Mouse (Mus musculus) fibroblast of lung, adult 2 months (primary cell): ENCODE results near the gene S1pr5.
"Not testable (repeated sequence)": the region's sequence is repeated elsewhere in the genome, so short reads cannot be mapped to it uniquely, and the experiment has no call there.

Source experiments
- DNase-seq: peaks from one replicate; pipeline ENCODE4 v3.0.0-alpha.2; 2011; ENCODE audit warnings: low read depth

The S1pr5 gene

GRCm38 (mm10) chr9:21248326-21248725 is at the start of gene S1pr5:
Gene S1pr5 (minus strand): TSS chr9:21248443.
- no peak for DNase-seq

DNA sequence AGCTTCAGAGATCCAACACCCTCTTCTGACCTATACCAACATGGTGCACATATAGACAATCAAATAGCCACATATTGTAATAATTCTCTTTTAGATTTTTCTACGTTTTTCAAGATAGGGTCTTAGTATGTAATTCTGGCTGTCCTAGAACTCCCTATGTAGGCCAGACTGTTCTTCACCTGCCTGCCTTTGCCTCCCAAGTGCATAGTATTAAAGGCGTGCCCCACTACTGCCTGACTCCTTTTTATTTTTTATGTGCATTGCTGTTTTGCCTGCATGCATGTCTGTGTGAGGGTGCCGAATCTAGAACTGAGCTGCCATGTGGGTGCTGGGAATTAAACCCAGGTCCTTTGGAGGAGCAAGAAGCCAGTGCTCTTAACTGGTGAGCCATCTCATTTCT is 44.0 kb upstream of the S1pr5 start:
- no peak for DNase-seq

DNA sequence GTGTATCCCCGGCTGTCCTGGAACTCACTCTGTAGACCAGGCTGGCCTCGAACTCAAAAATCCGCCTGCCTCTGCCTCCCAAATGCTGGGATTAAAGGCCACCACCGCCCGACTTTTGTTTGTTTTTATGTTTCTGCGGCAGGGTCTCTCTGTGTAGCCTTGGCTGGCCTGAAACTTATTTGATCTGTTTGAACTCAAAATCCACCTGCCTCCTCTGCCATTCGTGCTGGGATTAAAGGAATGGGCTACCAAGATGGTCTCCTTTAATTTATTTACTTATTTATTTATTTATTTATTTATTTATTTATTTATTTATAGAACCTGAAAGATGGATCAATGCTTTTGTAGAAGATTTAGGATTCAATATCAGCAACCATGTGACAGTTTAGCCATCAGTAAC is 43.6 kb upstream of the S1pr5 start:
- not testable (repeated sequence) for DNase-seq

- DNase-seq: peak; percentile 100
These were observed 43.0 kb upstream of the S1pr5 start, which contains the start of gene Cdkn2d for GRCm38 (mm10) chr9:21291022-21291787. Gene Cdkn2d (minus strand): TSS chr9:21291407.

DNA sequence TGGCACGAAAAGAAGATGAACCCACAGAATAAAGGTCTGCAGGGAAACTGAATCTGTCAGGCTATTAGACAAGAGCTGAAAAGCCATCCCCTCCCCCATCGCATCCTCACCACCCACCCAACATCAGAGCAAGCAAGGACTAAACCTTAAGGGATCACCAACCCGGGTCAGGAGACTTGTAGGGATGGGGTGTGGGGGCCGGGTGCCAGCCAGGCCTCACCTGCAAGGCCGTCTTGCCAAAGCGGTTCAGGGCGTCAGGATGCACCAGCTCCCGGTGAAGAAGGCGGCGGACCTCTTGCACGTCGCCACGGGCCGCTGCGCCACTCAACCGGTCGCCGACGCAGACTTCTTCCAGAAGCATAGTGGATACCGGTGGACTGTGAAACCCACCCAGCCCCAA is 42.3 kb upstream of the S1pr5 start:
- DNase-seq: no peak

- no peak for DNase-seq
These were observed 41.1 kb upstream of the S1pr5 start for GRCm38 (mm10) chr9:21289337-21289671.

DNA sequence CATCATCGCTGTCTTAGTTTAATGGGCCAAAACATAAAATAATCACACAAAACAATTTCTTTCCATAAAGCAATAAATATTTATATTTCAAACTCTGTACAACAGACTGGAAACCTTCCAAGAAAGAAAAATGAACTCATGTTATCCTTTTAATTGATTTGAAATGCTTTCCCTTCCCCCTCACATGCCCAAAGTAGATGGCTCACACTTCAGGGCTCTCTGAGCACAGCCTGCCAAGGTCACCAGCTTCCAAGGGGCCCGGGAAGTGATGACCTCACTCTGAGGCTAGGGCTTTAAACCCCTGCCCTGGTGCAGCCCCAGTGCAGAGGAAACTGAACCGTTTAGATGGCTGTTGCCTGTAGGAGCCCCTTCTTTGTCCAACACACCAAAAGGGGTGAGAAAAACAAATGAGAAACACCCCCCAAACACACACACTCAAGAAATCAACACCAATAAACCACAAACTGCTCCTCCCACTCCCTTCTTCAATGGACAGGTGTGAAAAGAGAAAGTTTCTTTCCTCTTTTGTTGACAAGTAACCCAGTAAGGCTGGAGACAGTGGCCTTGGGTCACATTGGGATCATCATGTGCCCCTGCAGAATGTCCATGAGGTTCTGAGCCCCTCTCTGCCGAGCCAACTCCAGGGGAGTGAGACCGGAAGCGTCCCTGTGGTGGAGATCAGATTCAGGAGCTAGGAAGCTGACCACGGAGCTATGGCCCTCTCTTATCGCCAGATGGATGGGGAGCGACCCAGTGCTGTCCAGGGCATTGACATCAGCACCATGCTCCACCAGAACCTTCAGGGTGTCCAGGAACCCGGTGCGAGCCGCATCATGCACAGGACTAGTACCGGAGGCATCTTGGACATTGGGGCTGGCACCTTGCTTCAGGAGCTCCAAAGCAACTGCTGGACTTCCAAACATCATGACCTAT is 40.4 kb upstream of the S1pr5 start:
- no peak for DNase-seq

DNA sequence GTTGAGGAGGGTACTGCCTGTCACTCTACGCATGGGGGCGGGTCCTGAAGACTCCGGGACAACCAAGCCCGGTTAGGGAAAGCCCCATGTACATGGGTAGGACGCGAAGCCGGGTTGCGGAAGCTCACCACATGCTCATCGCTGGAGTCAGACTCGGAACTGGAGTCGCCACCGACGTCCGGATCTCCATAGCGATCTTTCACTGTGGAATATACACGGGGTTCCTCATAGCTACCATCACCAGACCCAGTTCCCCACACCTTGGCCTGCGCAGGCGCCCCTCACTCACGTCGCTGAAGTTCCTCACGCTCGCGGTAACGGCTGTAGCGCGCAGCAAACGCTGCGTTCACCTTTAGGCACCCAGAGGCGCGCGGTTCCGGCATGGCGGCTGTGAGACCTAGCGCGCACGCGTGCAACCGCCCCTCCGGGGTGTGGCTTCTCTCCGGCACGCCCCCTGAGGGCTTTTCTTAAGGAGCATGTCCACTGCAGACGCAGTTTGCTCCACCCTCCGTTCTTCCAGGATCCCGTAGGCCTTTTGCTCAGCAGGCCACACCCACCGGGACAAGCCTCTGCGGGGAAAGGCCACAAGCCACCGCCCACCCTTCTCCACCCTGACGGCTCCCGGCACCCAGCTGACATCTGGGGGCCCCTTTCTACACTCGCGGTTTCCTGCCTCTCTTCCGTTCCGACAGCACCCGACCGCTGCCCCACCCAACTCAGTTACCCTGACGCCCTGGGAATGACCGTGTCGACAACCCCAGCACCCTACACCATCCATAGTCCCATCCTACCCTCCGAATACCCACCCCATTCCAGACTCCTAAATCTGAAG is 39.5 kb upstream of the S1pr5 start, which contains the start of gene Kri1:
Gene Kri1 (minus strand): TSS at position 399 of the 832 bp plus-strand sequence.
- DNase-seq: peak; percentile 95

- no peak for DNase-seq
These were observed 38.5 kb upstream of the S1pr5 start for GRCm38 (mm10) chr9:21286753-21287152.

DNA sequence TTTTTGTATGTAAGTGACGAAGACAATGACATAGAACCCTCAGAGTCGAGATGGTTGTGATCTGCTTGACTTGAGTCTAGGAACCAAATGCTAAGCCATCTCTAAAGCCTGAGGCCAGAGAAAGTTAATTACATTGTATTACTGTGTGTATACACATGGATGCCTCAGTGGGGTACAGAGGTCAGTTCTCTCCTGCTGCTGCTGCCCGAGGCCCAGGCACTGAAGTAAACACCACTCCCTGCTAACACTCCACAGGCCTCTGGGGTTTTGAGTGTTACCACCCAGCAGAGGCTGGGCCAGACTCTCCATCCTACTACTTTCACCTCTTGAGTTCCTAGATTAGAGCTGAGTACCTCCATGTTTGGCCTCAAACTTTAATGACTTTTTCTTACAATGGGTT is 35.8 kb upstream of the S1pr5 start:
- DNase-seq: no peak

- no peak for DNase-seq
These were observed 35.3 kb upstream of the S1pr5 start for GRCm38 (mm10) chr9:21283591-21283990.

DNA sequence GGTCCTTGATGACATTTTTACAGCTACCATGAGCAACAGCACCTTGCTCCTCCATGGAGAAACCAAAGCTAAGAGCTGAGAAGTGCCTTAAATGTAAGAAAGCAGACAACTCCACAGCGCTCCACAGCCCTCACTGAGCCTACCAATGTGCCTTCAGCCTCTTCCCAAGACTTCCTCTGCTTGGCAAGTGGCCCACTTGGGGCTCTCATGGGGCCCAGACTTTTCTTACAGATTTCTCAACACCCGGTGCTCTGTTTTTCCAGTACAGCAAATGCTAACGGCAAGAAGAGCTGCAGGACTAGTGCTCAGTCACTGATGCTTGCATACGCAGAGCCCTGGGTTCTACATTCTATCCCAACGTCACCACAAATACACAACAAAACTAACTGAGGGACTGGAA is 29.5 kb upstream of the S1pr5 start:
- no peak for DNase-seq

DNA sequence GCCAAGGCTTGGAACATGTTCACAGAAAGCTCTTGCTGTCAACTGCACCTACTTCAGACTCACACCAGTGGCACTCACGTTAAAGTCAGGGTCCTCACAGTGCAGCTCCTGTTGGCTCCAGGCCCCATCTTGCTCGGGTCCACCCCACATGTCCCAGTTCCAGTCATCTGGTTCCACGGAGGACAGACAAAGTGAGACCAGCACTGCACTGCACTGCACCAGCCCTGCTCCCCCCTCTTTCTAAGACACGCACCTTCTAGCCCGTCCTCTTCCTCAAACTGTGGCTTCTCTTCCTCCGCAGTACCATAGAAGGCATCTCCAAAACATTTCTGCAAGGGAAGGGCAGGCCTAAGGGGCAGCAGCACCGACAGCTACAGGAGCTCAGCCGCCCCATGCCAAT is 28.1 kb upstream of the S1pr5 start:
- no peak for DNase-seq

- DNase-seq: no peak
These were observed 27.5 kb upstream of the S1pr5 start for GRCm38 (mm10) chr9:21275727-21276126.

GRCm38 (mm10) chr9:21275013-21275710 is 26.9 kb upstream of the S1pr5 start:
- DNase-seq: no peak

GRCm38 (mm10) chr9:21274336-21274735 is 26.1 kb upstream of the S1pr5 start:
- DNase-seq: no peak

DNA sequence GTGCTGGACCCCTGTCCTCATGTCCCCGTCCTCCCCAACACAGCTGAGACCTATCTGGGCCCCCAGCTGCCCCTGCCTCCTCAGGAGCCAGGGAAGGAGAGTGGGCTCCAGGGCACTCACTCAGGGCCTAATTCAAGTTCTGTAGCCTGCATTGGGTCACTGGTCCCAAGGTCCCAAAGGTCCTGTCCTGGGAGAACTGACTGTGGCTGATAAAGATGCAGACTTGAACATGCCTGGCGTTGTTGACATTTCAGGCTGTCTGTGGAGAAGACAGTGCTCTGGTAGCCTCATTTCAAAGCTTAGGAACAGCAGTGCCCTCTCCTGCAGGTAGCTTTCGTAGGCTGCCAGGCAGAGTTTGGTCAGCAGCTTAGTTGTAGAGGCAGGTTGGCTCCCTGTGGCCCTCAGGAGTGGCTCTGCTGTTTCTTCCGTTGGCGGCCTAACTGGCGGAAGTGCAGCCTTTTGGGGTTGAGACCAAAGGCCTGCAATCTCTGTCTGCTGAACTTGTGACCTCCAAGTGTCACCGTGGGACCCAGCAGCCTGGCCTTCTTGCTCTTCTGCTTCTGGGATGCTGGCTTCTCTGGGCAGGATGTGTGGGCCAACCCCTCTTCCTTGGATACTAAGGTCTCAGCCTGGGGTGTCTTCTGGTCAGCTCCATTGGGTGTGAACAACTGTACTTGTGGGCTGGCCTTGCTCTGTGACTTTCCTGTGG is 25.4 kb upstream of the S1pr5 start:
- DNase-seq: no peak

GRCm38 (mm10) chr9:21273094-21273493 is 24.9 kb upstream of the S1pr5 start:
- DNase-seq: no peak

DNA sequence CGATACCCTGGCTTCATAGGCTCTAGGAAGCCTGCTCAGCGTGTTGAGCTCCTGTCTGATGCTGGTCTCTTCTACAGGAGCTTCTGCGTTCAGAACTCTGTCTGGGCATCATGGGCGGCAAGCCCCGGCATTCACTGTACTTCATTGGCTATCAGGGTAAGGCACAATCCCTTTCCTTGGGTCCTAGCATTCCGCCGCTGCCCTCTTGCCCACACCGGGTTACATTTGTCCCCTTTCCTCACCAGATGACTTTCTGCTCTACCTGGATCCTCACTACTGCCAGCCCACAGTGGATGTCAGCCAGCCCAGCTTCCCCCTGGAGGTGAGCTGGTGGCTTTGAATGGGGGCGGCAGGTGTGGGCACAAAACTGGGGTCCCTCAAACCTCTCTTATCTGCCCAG is 24.1 kb upstream of the S1pr5 start:
- DNase-seq: no peak

DNA sequence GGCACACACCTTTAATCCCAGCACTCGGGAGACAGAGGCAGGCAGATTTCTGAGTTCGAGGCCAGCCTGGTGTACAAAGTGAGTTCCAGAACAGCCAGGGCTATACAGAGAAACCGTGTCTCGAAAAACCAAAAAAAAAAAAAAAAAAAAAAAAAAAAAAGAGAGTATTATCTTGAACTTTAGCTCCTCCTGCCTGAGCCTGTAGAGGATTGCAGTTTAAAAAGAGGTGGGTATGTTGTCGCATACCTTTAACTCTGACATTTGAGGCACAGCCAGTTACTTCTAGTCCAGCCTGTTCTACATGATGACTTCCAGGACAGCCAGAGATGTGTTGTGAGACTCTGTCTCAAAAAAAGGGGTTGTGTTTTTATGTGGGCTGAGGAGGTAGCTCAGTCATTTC is 21.3 kb upstream of the S1pr5 start:
- not testable (repeated sequence) for DNase-seq

DNA sequence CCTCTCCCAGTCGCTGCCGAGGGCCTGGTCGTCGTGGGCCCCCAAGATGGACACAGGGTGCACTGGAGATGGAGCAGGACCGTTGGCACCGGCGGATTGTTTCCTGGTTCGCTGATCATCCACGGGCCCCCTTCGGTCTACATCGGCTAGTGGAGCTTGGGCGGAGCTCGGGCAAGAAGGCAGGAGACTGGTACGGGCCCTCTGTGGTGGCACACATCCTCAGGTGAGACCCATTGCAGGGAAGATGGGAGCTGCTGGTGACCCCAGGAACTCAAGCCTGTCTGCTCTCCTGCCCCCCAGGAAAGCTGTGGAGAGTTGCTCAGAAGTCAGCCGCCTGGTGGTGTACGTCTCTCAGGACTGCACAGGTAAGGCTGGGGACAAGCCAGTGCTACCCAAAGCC is 20.1 kb upstream of the S1pr5 start:
- DNase-seq: no peak
